Mouse (Mus musculus): ENCODE measurements at regions not wholly inside any gene's neighbourhood (a gene's known extent, or its start where the extent isn't known, plus 50 kb on each side); places are given as distances from the start of the nearest gene placed in this dataset.
"Not testable (repeated sequence)": the region's sequence is repeated elsewhere in the genome, so short reads cannot be mapped to it uniquely, and the experiment has no call there.

DNA sequence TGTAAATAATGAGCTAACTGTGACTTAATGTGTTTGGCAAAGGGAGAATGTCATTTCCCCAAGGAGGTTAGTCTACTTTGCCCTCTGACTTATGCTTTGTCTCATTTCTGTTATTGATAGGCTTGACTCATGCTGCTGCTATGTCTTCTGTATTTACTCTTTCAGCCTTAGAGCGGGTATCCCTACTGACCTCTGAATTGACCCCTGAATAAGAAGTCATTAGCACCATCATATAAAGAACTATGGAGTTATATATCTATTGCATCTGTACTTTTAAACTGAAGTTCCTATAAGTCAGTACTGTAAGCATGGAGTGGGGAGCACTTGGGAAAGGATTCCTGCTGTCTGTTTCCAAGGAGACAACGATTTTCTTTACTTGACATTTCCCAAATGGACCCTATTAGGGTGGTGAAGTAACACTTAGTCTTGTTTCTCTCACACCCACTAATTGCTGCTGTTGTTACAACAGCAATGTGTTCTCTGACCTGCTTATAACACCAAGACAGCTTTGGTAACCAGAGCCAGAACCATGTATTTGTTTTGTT lies 75.3 kb upstream of the Cwc22 start:
- H3K4me1 ChIP-seq (ENCODE audit: control insufficient read depth in 2 of 2, insufficient read depth in 2 of 2, low read length in 2 of 2, poor library complexity in 1 of 2) = no peaks in the 10 kb centered on the region
- DNase-seq (ENCODE audit: low read depth, low spot score) = no peak
- no peak overlapping the region for H3K4me3 ChIP-seq (ENCODE audit: insufficient read depth in 1 of 2, low read depth in 1 of 2, low read length in 2 of 2, poor library complexity in 1 of 2, severe bottlenecking in 1 of 2)
- H3K27ac ChIP-seq (ENCODE audit: insufficient read depth, low read depth, low read length, poor library complexity, severe bottlenecking) = no peak overlapping the region
- H3K36me3 ChIP-seq (ENCODE audit: control insufficient read depth, insufficient read depth, low read length, poor library complexity, severe bottlenecking) = no peaks in the 10 kb centered on the region
- in situ Hi-C loops (cut with MboI; ENCODE audit: low sequenced_read_pairs in 2 of 2, unreplicated experiment in 2 of 2) = no loop called here
- TF ChIP-seq CHD2 (IDR thresholded peaks at IDR 0.05; ENCODE audit: low read depth, low read length) = no peak
- TF ChIP-seq ZC3H11A (IDR thresholded peaks at IDR 0.05; ENCODE audit: borderline replicate concordance, low read depth, low read length) = no peak
- TF ChIP-seq MAFK (IDR thresholded peaks at IDR 0.05; ENCODE audit: insufficient read depth, low read depth, low read length) = no peak
- no peak overlapping the region for H3K9ac ChIP-seq (ENCODE audit: insufficient read depth, low read depth, low read length, poor library complexity, severe bottlenecking)
- H3K9me3 ChIP-seq (ENCODE audit: control insufficient read depth, insufficient read depth, low read depth, low read length) = no peaks in the 10 kb centered on the region

- in situ Hi-C loops (cut with MboI; ENCODE audit: low sequenced_read_pairs in 2 of 2, unreplicated experiment in 2 of 2) = no loop called here
- DNase-seq (ENCODE audit: low read depth, low spot score) = no peak
- Histone ChIP-seq H3K9ac (ENCODE audit: insufficient read depth, low read depth, low read length, poor library complexity, severe bottlenecking) (no peak overlapping the region), H3K9me3 (ENCODE audit: control insufficient read depth, insufficient read depth, low read depth, low read length) (no peaks in the 10 kb centered on the region), H3K4me3 (ENCODE audit: insufficient read depth in 1 of 2, low read depth in 1 of 2, low read length in 2 of 2, poor library complexity in 1 of 2, severe bottlenecking in 1 of 2) (no peak overlapping the region), H3K4me1 (ENCODE audit: control insufficient read depth in 2 of 2, insufficient read depth in 2 of 2, low read length in 2 of 2, poor library complexity in 1 of 2) (no peaks in the 10 kb centered on the region), H3K27ac (ENCODE audit: insufficient read depth, low read depth, low read length, poor library complexity, severe bottlenecking) (no peak overlapping the region), H3K36me3 (ENCODE audit: control insufficient read depth, insufficient read depth, low read length, poor library complexity, severe bottlenecking) (no peaks in the 10 kb centered on the region)
- TF ChIP-seq MAFK (IDR thresholded peaks at IDR 0.05; ENCODE audit: insufficient read depth, low read depth, low read length) = no peak
- no peak for TF ChIP-seq ZNF384 (IDR thresholded peaks at IDR 0.05; ENCODE audit: low read depth, low read length)
- no peak for TF ChIP-seq HCFC1 (IDR thresholded peaks at IDR 0.05; ENCODE audit: borderline replicate concordance, insufficient read depth, low read length)
- TF ChIP-seq ZC3H11A (IDR thresholded peaks at IDR 0.05; ENCODE audit: borderline replicate concordance, low read depth, low read length) = no peak
- TF ChIP-seq CHD2 (IDR thresholded peaks at IDR 0.05; ENCODE audit: low read depth, low read length) = no peak
Measured at GRCm38 (mm10) chr2:78020516-78020915, 74.3 kb upstream of the Cwc22 start.

- Histone ChIP-seq H3K4me1 (ENCODE audit: control insufficient read depth in 2 of 2, insufficient read depth in 2 of 2, low read length in 2 of 2, poor library complexity in 1 of 2) (no peaks in the 10 kb centered on the region), H3K4me3 (ENCODE audit: insufficient read depth in 1 of 2, low read depth in 1 of 2, low read length in 2 of 2, poor library complexity in 1 of 2, severe bottlenecking in 1 of 2) (no peak overlapping the region), H3K36me3 (ENCODE audit: control insufficient read depth, insufficient read depth, low read length, poor library complexity, severe bottlenecking) (no peaks in the 10 kb centered on the region), H3K9ac (ENCODE audit: insufficient read depth, low read depth, low read length, poor library complexity, severe bottlenecking) (no peak overlapping the region), H3K9me3 (ENCODE audit: control insufficient read depth, insufficient read depth, low read depth, low read length) (no peaks in the 10 kb centered on the region), H3K27ac (ENCODE audit: insufficient read depth, low read depth, low read length, poor library complexity, severe bottlenecking) (no peak overlapping the region)
- no peak for DNase-seq (ENCODE audit: low read depth, low spot score)
- in situ Hi-C loops (cut with MboI; ENCODE audit: low sequenced_read_pairs in 2 of 2, unreplicated experiment in 2 of 2) = no loop called here
- no peak for TF ChIP-seq MAFK (IDR thresholded peaks at IDR 0.05; ENCODE audit: insufficient read depth, low read depth, low read length)
- TF ChIP-seq ZC3H11A (IDR thresholded peaks at IDR 0.05; ENCODE audit: borderline replicate concordance, low read depth, low read length) = no peak
- TF ChIP-seq CHD2 (IDR thresholded peaks at IDR 0.05; ENCODE audit: low read depth, low read length) = no peak
- no peak for TF ChIP-seq ZNF384 (IDR thresholded peaks at IDR 0.05; ENCODE audit: low read depth, low read length)
- no peak for TF ChIP-seq HCFC1 (IDR thresholded peaks at IDR 0.05; ENCODE audit: borderline replicate concordance, insufficient read depth, low read length)
Measured at GRCm38 (mm10) chr2:78019916-78020315, 73.7 kb upstream of the Cwc22 start.

GRCm38 (mm10) chr2:78012441-78012840 lies 66.3 kb upstream of the Cwc22 start:
- H3K9ac ChIP-seq (ENCODE audit: insufficient read depth, low read depth, low read length, poor library complexity, severe bottlenecking); H3K4me3 ChIP-seq (ENCODE audit: insufficient read depth in 1 of 2, low read depth in 1 of 2, low read length in 2 of 2, poor library complexity in 1 of 2, severe bottlenecking in 1 of 2); in situ Hi-C loops (cut with MboI; ENCODE audit: low sequenced_read_pairs in 2 of 2, unreplicated experiment in 2 of 2); H3K36me3 ChIP-seq (ENCODE audit: control insufficient read depth, insufficient read depth, low read length, poor library complexity, severe bottlenecking); H3K4me1 ChIP-seq (ENCODE audit: control insufficient read depth in 2 of 2, insufficient read depth in 2 of 2, low read length in 2 of 2, poor library complexity in 1 of 2); H3K27ac ChIP-seq (ENCODE audit: insufficient read depth, low read depth, low read length, poor library complexity, severe bottlenecking); H3K9me3 ChIP-seq (ENCODE audit: control insufficient read depth, insufficient read depth, low read depth, low read length); DNase-seq (ENCODE audit: low read depth, low spot score): not testable (repeated sequence)

- Histone ChIP-seq H3K4me1 (ENCODE audit: control insufficient read depth in 2 of 2, insufficient read depth in 2 of 2, low read length in 2 of 2, poor library complexity in 1 of 2) (no peaks in the 10 kb centered on the region), H3K9ac (ENCODE audit: insufficient read depth, low read depth, low read length, poor library complexity, severe bottlenecking) (no peak overlapping the region), H3K27ac (ENCODE audit: insufficient read depth, low read depth, low read length, poor library complexity, severe bottlenecking) (no peak overlapping the region), H3K36me3 (ENCODE audit: control insufficient read depth, insufficient read depth, low read length, poor library complexity, severe bottlenecking) (no peaks in the 10 kb centered on the region), H3K4me3 (ENCODE audit: insufficient read depth in 1 of 2, low read depth in 1 of 2, low read length in 2 of 2, poor library complexity in 1 of 2, severe bottlenecking in 1 of 2) (no peak overlapping the region), H3K9me3 (ENCODE audit: control insufficient read depth, insufficient read depth, low read depth, low read length) (no peaks in the 10 kb centered on the region)
- in situ Hi-C loops (cut with MboI; ENCODE audit: low sequenced_read_pairs in 2 of 2, unreplicated experiment in 2 of 2) = no loop called here
- no peak for TF ChIP-seq HCFC1 (IDR thresholded peaks at IDR 0.05; ENCODE audit: borderline replicate concordance, insufficient read depth, low read length)
- no peak for TF ChIP-seq MAFK (IDR thresholded peaks at IDR 0.05; ENCODE audit: insufficient read depth, low read depth, low read length)
- TF ChIP-seq ZNF384 (IDR thresholded peaks at IDR 0.05; ENCODE audit: low read depth, low read length) = no peak
- TF ChIP-seq CHD2 (IDR thresholded peaks at IDR 0.05; ENCODE audit: low read depth, low read length) = no peak
- no peak for TF ChIP-seq ZC3H11A (IDR thresholded peaks at IDR 0.05; ENCODE audit: borderline replicate concordance, low read depth, low read length)
- DNase-seq (ENCODE audit: low read depth, low spot score) = no peak
Measured at GRCm38 (mm10) chr2:78011821-78012220, 65.6 kb upstream of the Cwc22 start.
